Mouse (Mus musculus) thymus, postnatal 36 days (tissue): ENCODE results near the gene Ptprg.
"Not testable (repeated sequence)": the region's sequence is repeated elsewhere in the genome, so short reads cannot be mapped to it uniquely, and the experiment has no call there.

Source experiments
- DNase-seq, 2 experiments: peaks; one replicate each; pipeline ENCODE4 v3.0.0; 2022; ENCODE audit warnings: mixed read lengths in 2 of 2

Gene Ptprg

GRCm38 (mm10) chr14:11991151-11991550, 437.8 kb downstream of the Ptprg start:
- no peak for DNase-seq

- DNase-seq: no peak
These were observed 438.8 kb downstream of the Ptprg start for GRCm38 (mm10) chr14:11992111-11992510.

GRCm38 (mm10) chr14:11992534-11992933, 439.2 kb downstream of the Ptprg start:
- no peak for DNase-seq

- no peak for DNase-seq
These were observed 444.2 kb downstream of the Ptprg start for GRCm38 (mm10) chr14:11997555-11997954.

GRCm38 (mm10) chr14:11998464-11998863, 445.1 kb downstream of the Ptprg start:
- DNase-seq: no peak

- DNase-seq: no peak
These were observed 450.7 kb downstream of the Ptprg start for GRCm38 (mm10) chr14:12004061-12004460.

- no peak for DNase-seq
These were observed 458.4 kb downstream of the Ptprg start for GRCm38 (mm10) chr14:12011766-12012165.

GRCm38 (mm10) chr14:12025812-12026728, 472.7 kb downstream of the Ptprg start:
- DNase-seq: no peak

GRCm38 (mm10) chr14:12027247-12027646, 473.9 kb downstream of the Ptprg start:
- DNase-seq: no peak

- no peak for DNase-seq
These were observed 476.6 kb downstream of the Ptprg start for GRCm38 (mm10) chr14:12029926-12030325.

GRCm38 (mm10) chr14:12036530-12037283, 483.4 kb downstream of the Ptprg start:
- DNase-seq: no peak

- no peak for DNase-seq
These were observed 486.4 kb downstream of the Ptprg start for GRCm38 (mm10) chr14:12039743-12040142.

- no peak for DNase-seq
These were observed 488.2 kb downstream of the Ptprg start for GRCm38 (mm10) chr14:12041566-12041965.

GRCm38 (mm10) chr14:12046226-12046882, 493.0 kb downstream of the Ptprg start:
- no peak for DNase-seq

GRCm38 (mm10) chr14:12047637-12048036, 494.3 kb downstream of the Ptprg start:
- DNase-seq: no peak

GRCm38 (mm10) chr14:12056912-12057524, 503.7 kb downstream of the Ptprg start:
- DNase-seq: no peak

GRCm38 (mm10) chr14:12057856-12058255, 504.5 kb downstream of the Ptprg start:
- no peak for DNase-seq

GRCm38 (mm10) chr14:12059149-12059548, 505.8 kb downstream of the Ptprg start:
- DNase-seq: no peak

GRCm38 (mm10) chr14:12061313-12061712, 508.0 kb downstream of the Ptprg start:
- DNase-seq: not testable (repeated sequence)

GRCm38 (mm10) chr14:12062628-12063360, 509.5 kb downstream of the Ptprg start:
- DNase-seq: no peak

- DNase-seq: no peak
These were observed 511.7 kb downstream of the Ptprg start for GRCm38 (mm10) chr14:12065001-12065400.

- no peak for DNase-seq
These were observed 512.4 kb downstream of the Ptprg start for GRCm38 (mm10) chr14:12065736-12066135.
